Mouse (Mus musculus) midbrain, embryonic 16.5 days (tissue): ENCODE results near the gene Cfdp1. TPM values are rescaled to one million over a fixed set of nuclear protein-coding genes. Genes with fewer than 3 reads are reported as not detected.

Source experiments
- ATAC-seq: fragments of 200-750 bp; cut with Nextera tagmentation; 2 replicates; pipeline ENCODE4 v1.8.0; 2017; ENCODE audit warnings: moderate TSS enrichment
- H3K27ac ChIP-seq: fragments of 300-500 bp; sonication (generic); 2 replicates; pipeline ENCODE4 v1.5.1; 2014; ENCODE audit warnings: mild to moderate bottlenecking, low read length, mixed read lengths
- H3K27me3 ChIP-seq: fragments of 300-500 bp; sonication (generic); 2 replicates; pipeline ENCODE4 v1.6.1; 2014; ENCODE audit warnings: low read depth, low read length, mixed read lengths; ENCODE audit not compliant: control insufficient read depth, insufficient read depth
- H3K36me3 ChIP-seq: fragments of 300-500 bp; sonication (generic); 2 replicates; pipeline ENCODE4 v1.6.1; 2014; ENCODE audit warnings: mild to moderate bottlenecking, low read length, moderate library complexity, mixed read lengths; ENCODE audit not compliant: control insufficient read depth, insufficient read depth
- H3K4me1 ChIP-seq: fragments of 300-500 bp; sonication (generic); 2 replicates; pipeline ENCODE4 v1.6.1; 2014; ENCODE audit warnings: mild to moderate bottlenecking, low read length, mixed read lengths; ENCODE audit not compliant: control insufficient read depth, insufficient read depth
- H3K4me2 ChIP-seq: fragments of 300-500 bp; sonication (generic); 2 replicates; pipeline ENCODE4 v1.6.1; 2014; ENCODE audit warnings: mild to moderate bottlenecking, low read length, mixed read lengths
- H3K4me3 ChIP-seq: fragments of 300-500 bp; sonication (generic); 2 replicates; pipeline ENCODE4 v1.5.1; 2014; ENCODE audit warnings: low read depth, mild to moderate bottlenecking, low read length, moderate library complexity, mixed read lengths
- H3K9ac ChIP-seq: fragments of 300-500 bp; sonication (generic); 2 replicates; pipeline ENCODE4 v1.6.1; 2014; ENCODE audit warnings: low read depth, low read length, mixed read lengths
- H3K9me3 ChIP-seq: fragments of 300-500 bp; sonication (generic); replicated peaks from 2 replicates; pipeline ENCODE4 v1.6.1; 2014; ENCODE audit warnings: mild to moderate bottlenecking, low read length, mixed read lengths; ENCODE audit not compliant: control insufficient read depth, poor library complexity, severe bottlenecking
- WGBS: fragments of 180-500 bp; shearing (Covaris S2); extraction: QIAGEN DNeasy Blood & Tissue Kit; methylation state at CpG from one replicate; pipeline ENCODE4 v1.1.7; 2014; 5-methylcytosine and 5-hydroxymethylcytosine counted together
- polyA plus RNA-seq: library from polyadenylated mRNA; unstranded; fragments of >200 nt; fragmentation: Nextera tagmentation; extraction: Ambion mirVana; gene quantifications from 2 replicates; pipeline ENCODE4 v1.2.1, GENCODE M21; 2015

Cfdp1 gene
- polyA plus RNA-seq, 1 experiment from 2014 or later: 233 TPM

- Histone ChIP-seq H3K9me3 (no peaks in the 10 kb centered on the region), H3K27ac (no peak overlapping the region), H3K4me2 (no peak overlapping the region), H3K4me3 (no peak overlapping the region), H3K9ac (no peak overlapping the region), H3K27me3 (peaks cover 28% of the 10 kb centered on the region), H3K36me3 (no peaks in the 10 kb centered on the region), H3K4me1 (peaks cover 6% of the 10 kb centered on the region; the same call in 1 of the 2 replicates)
- WGBS: 37% methylated on average over 7 of the region's 7 CpGs
- ATAC-seq: no peak
These were observed 34.1 kb upstream of the Cfdp1 start for GRCm38 (mm10) chr8:111888091-111888650.

GRCm38 (mm10) chr8:111887479-111887878 is 33.4 kb upstream of the Cfdp1 start:
- Histone ChIP-seq H3K27me3 (peaks cover 28% of the 10 kb centered on the region), H3K36me3 (no peaks in the 10 kb centered on the region), H3K4me2 (no peak overlapping the region), H3K4me3 (no peak overlapping the region), H3K9me3 (no peaks in the 10 kb centered on the region), H3K9ac (no peak overlapping the region), H3K4me1 (peaks cover 6% of the 10 kb centered on the region; the same call in 1 of the 2 replicates), H3K27ac (no peak overlapping the region)
- ATAC-seq: no peak
- WGBS: 90% methylated on average over 1 of the region's 1 CpGs

DNA sequence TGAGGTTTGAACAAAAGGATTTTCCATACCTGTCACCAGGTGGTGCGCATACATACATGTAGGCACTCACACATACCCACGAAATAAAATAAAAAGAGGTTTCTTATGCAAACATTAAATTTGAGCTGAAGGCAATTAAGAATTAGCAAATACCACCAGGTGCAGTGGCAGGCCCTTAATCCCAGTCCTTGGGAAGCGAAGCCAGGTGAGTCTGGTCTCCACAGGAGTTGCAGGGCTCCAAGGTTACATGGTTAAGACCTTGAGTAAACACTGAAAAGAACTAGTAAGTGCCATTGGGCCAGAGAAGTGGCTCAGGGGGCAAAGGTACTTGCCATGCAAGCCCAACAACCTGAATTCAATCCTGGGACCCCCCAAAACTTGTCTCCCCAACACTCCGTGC is 29.5 kb upstream of the Cfdp1 start:
- ATAC-seq: no peak
- WGBS: 83% methylated on average over 4 of the region's 4 CpGs
- Histone ChIP-seq H3K4me2 (no peak overlapping the region), H3K27me3 (peaks cover 4% of the 10 kb centered on the region; the same call in 1 of the 2 replicates), H3K4me1 (no peaks in the 10 kb centered on the region), H3K27ac (no peak overlapping the region), H3K4me3 (no peak overlapping the region), H3K9me3 (no peaks in the 10 kb centered on the region), H3K36me3 (no peaks in the 10 kb centered on the region), H3K9ac (no peak overlapping the region)

DNA sequence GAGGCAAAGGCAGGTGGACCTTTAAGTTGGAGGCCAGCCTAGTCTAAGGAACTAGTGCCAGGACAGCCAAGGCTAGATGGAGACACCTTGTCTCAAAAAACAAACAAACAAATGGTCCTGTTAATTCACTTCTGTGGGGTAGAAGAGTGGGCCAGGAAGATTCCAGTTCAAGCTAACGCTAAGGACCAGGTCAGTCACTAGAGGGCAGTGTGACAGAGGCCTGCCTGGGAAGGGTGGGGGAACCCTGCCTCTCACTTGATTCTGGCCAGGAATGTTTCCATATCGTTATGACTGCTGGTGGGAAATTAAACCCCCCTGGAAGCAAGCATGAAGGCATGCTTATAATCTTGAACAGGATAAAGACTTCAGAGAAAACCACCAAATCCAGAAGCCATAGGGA is 27.5 kb upstream of the Cfdp1 start:
- no peak overlapping the region for H3K27ac ChIP-seq
- no peaks in the 10 kb centered on the region for H3K36me3 ChIP-seq
- no peak overlapping the region for H3K4me2 ChIP-seq
- no peaks in the 10 kb centered on the region for H3K27me3 ChIP-seq
- H3K4me3 ChIP-seq: no peak overlapping the region
- ATAC-seq: no peak
- H3K9me3 ChIP-seq: no peaks in the 10 kb centered on the region
- 2% methylated on average over 2 of the region's 2 CpGs for WGBS
- no peak overlapping the region for H3K9ac ChIP-seq
- H3K4me1 ChIP-seq: no peaks in the 10 kb centered on the region

DNA sequence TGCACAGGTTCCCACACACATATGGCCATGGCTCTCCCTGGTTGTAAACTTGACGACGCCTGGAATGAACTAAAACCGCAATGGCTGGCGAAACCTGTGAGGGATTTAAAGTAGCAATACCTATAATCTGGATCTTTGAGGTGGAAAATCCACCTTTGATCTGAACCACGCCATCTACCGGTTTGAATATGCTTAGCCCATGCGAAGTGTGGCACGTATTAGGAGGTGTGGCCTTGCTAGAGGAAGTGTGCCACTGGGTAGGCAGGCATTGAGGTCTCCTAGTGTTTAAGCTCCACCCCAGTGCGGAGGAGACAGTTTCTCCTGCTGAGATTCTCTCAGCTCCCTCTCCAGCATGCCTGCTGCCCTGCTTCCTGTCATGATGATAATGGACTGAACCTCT is 23.6 kb upstream of the Cfdp1 start:
- Histone ChIP-seq H3K9ac (no peak overlapping the region), H3K4me3 (no peak overlapping the region), H3K27me3 (no peaks in the 10 kb centered on the region), H3K4me1 (peaks cover 7% of the 10 kb centered on the region), H3K36me3 (no peaks in the 10 kb centered on the region), H3K4me2 (no peak overlapping the region), H3K27ac (no peak overlapping the region), H3K9me3 (no peaks in the 10 kb centered on the region)
- no peak for ATAC-seq
- 66% methylated on average over 9 of the region's 9 CpGs for WGBS

- Histone ChIP-seq H3K4me1 (peaks cover 7% of the 10 kb centered on the region), H3K27ac (peak within 1 kb of the TSS; percentile 84), H3K27me3 (no peaks in the 10 kb centered on the region), H3K9ac (peak within 1 kb of the TSS; percentile 77), H3K9me3 (no peaks in the 10 kb centered on the region), H3K4me3 (peak within 1 kb of the TSS; percentile 80), H3K36me3 (no peaks in the 10 kb centered on the region), H3K4me2 (peak within 1 kb of the TSS; percentile 85)
- ATAC-seq: peak; percentile 98
- WGBS: under 1% methylated on average over 49 of the region's 53 CpGs
These were observed 22.4 kb upstream of the Cfdp1 start, which contains the start of gene Tmem170 for GRCm38 (mm10) chr8:111876355-111876948. Gene Tmem170, minus strand, starts transcription at chr8:111876750.

DNA sequence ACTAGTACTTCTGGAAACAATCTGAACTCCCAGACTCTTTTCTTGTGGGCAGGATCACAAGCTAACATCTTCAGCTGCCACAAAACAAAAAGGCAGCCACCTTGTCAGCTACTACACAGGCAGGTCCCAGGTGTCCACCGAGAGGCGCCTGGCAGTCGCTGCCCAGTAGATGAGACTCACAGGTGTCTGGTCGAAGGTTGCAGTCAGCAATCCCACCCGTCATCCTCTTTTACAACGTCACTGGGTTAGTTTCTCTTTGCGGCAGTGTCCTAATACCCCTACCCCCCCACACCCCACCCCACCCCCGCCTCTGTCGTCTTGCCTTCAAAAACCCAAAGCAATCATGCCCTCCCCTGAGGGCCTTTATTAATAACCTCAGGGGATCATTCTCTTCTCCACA is 21.7 kb upstream of the Cfdp1 start:
- Histone ChIP-seq H3K9ac (peak overlapping the region; percentile 77), H3K36me3 (no peaks in the 10 kb centered on the region), H3K4me2 (peak overlapping the region; percentile 85), H3K9me3 (no peaks in the 10 kb centered on the region), H3K27ac (no peak overlapping the region; the same call in 1 of the 2 replicates), H3K27me3 (no peaks in the 10 kb centered on the region), H3K4me1 (peaks cover 7% of the 10 kb centered on the region), H3K4me3 (peak overlapping the region; percentile 80)
- 0 out of 2 replicates have a peak, but pooled peaks have one; percentile 11 for ATAC-seq
- WGBS: 28% methylated on average over 9 of the region's 9 CpGs

DNA sequence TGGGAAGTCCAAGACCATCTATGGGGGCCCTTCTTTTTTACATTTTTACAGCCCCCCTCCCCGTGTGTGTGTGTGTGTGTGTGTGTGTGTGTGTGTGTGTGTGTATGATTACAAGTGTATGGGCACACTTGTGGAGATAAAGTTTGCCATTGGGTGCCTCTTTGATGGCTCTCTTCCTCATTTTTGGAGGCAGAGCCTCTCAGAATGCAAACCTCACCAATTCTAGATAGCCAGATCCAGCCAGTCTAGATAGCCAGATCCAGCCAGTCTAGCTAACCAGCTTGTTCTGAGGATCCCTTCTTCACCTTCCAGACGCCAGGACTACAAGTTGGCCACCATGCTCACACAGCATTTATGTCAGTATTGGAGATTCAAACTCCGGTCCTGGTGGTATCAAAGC is 17.2 kb upstream of the Cfdp1 start:
- Histone ChIP-seq H3K4me3 (no peak overlapping the region), H3K27ac (no peak overlapping the region), H3K9ac (no peak overlapping the region), H3K4me2 (no peak overlapping the region), H3K36me3 (no peaks in the 10 kb centered on the region), H3K27me3 (no peaks in the 10 kb centered on the region), H3K4me1 (peaks cover 7% of the 10 kb centered on the region), H3K9me3 (no peaks in the 10 kb centered on the region)
- ATAC-seq: no peak
- 93% methylated on average over 3 of the region's 3 CpGs for WGBS

GRCm38 (mm10) chr8:111870379-111870778 is 16.3 kb upstream of the Cfdp1 start:
- ATAC-seq: no peak
- no peaks in the 10 kb centered on the region for H3K36me3 ChIP-seq
- no peaks in the 10 kb centered on the region for H3K9me3 ChIP-seq
- WGBS: 87% methylated on average over 3 of the region's 3 CpGs
- H3K4me1 ChIP-seq: no peaks in the 10 kb centered on the region; the same call in 1 of the 2 replicates
- no peak overlapping the region for H3K4me2 ChIP-seq
- no peak overlapping the region for H3K9ac ChIP-seq
- no peak overlapping the region for H3K4me3 ChIP-seq
- no peaks in the 10 kb centered on the region for H3K27me3 ChIP-seq
- H3K27ac ChIP-seq: no peak overlapping the region
